Mouse (Mus musculus): ENCODE results near the gene Sgsm3. TPM values are rescaled to one million over a fixed set of nuclear protein-coding genes. Genes with fewer than 3 reads are reported as not detected.

Gene Sgsm3
- polyA plus RNA-seq, 1 experiment from 2014 or later = 26.4 TPM

DNA sequence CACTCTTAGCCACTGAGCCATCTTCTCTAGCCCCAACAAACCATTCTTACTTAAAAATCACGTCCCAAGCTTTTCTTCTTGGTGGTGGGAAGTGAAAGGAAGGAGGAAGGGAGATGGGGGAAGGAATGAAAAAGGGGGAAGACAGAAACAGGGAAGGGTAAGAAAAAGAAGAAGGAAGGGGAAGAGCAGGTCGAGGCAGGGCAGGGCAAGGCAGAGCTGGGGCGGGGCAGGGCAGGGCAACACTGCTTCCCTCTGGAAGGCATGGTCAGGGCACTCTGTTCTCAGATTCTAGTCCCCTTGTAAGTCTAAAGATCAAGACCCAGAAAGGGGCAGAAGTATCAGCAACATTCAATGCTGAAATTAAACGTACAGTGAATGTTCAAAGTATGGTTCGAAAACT is 80.2 kb downstream of the Sgsm3 start:
- Histone ChIP-seq H3K4me1 (peaks cover 24% of the 10 kb centered on the region), H3K4me3 (no peak overlapping the region), H3K27me3 (ENCODE audit: insufficient read depth, poor library complexity, severe bottlenecking) (no peaks in the 10 kb centered on the region), H3K27ac (no peak overlapping the region), H3K9me3 (no peaks in the 10 kb centered on the region), H3K36me3 (0 out of 2 replicates have a peak, but pooled peaks cover 3% of the 10 kb centered on the region)
- WGBS = 94% methylated on average over 5 of the region's 5 CpGs
- DNase-seq (ENCODE audit: low spot score) = no peak

DNA sequence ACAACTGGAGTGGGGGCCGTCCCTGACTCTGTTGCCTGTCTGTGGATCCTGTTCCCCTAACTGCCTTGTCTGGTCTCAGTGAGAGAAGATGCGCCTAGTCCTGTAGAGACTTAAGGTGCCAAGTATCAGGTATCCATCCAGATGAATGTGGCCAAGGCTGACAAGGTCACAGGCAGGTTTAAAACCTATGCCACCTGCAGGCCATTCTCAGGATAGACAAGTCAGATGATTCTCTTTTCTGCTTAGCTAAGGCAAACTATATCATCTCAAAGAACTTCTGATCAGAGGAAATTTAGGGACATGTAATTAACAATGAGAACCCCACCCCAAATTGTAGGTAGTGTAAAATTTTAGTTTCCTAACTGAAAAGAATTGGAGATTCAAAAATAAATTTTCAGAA is 83.4 kb downstream of the Sgsm3 start:
- H3K9me3 ChIP-seq = no peaks in the 10 kb centered on the region
- no peak for DNase-seq (ENCODE audit: low spot score)
- WGBS = 82% methylated on average over 2 of the region's 2 CpGs
- 0 out of 2 replicates have a peak, but pooled peaks cover 3% of the 10 kb centered on the region for H3K36me3 ChIP-seq
- peaks cover 6% of the 10 kb centered on the region; the same call in 1 of the 2 replicates for H3K27me3 ChIP-seq (ENCODE audit: insufficient read depth, poor library complexity, severe bottlenecking)
- no peak overlapping the region for H3K27ac ChIP-seq
- no peak overlapping the region for H3K4me3 ChIP-seq
- peaks cover 36% of the 10 kb centered on the region for H3K4me1 ChIP-seq

Small RNA genes lying within 50 kb of the gene (microRNA-seq; reads per million reads assigned to microRNA genes)
- 22.7 reads per million, percentile 34 among the genes with 10 or more reads in this experiment for gene Mir5113

Other genes starting within 250 kb of the Sgsm3 start
- gene Adsl, start 29.3 kb upstream of the Sgsm3 start, polyA plus RNA-seq (2016; fragmentation: Nextera tagmentation; extraction: Ambion mirVana) = 220 and 222 TPM in 2 replicates
- 18.3 and 26.9 TPM in 2 replicates for gene Mrtfa, start 213.0 kb downstream of the Sgsm3 start, polyA plus RNA-seq (2016; fragmentation: Nextera tagmentation; extraction: Ambion mirVana)